Mouse (Mus musculus) CH12.LX (cell line): ENCODE data around the gene Cacfd1.

Experiments
- CHD1 ChIP-seq: IDR thresholded peaks from 2 replicates; pipeline ENCODE4 v1.6.1; 2012; ENCODE audit warnings: low read depth, low read length, improper control_type of control experiment, inconsistent platforms
- CTCF ChIP-seq, 2 experiments: IDR thresholded peaks in 1 of 2; conservative IDR thresholded peaks in 1 of 2; 2 replicates each; pipeline ENCODE4 v1.5.1; 2011 to 2012; ENCODE audit warnings: low read depth in 2 of 2, low read length in 2 of 2, improper control_type of control experiment in 1 of 2, inconsistent platforms in 1 of 2, mild to moderate bottlenecking in 1 of 2, moderate library complexity in 1 of 2
- EP300 ChIP-seq: IDR thresholded peaks from 2 replicates; pipeline ENCODE4 v1.6.1; 2011; ENCODE audit warnings: low read length, improper control_type of control experiment
- GABPA ChIP-seq: IDR thresholded peaks from 2 replicates; pipeline ENCODE4 v1.6.1; 2012; ENCODE audit warnings: low read depth, low read length, improper control_type of control experiment, inconsistent platforms; ENCODE audit not compliant: insufficient replicate concordance
- IRF4 ChIP-seq: IDR thresholded peaks from 2 replicates; pipeline ENCODE4 v1.6.1; 2014; ENCODE audit warnings: low read depth, mild to moderate bottlenecking, inconsistent platforms, low read length, improper control_type of control experiment
- KAT2A ChIP-seq: IDR thresholded peaks from 2 replicates; pipeline ENCODE4 v1.6.1; 2012; ENCODE audit warnings: low read length, improper control_type of control experiment, inconsistent platforms; ENCODE audit not compliant: insufficient replicate concordance
- MAZ ChIP-seq: IDR thresholded peaks from 2 replicates; pipeline ENCODE4 v1.6.1; 2012; ENCODE audit warnings: low read depth, mild to moderate bottlenecking, inconsistent platforms, low read length, improper control_type of control experiment, moderate library complexity
- POLR2A ChIP-seq: IDR thresholded peaks from 2 replicates; pipeline ENCODE4 v1.6.1; 2011; ENCODE audit warnings: low read depth, mild to moderate bottlenecking, improper control_type of control experiment, low read length
- POLR2AphosphoS2 ChIP-seq: IDR thresholded peaks from 2 replicates; pipeline ENCODE4 v1.6.1; 2011; ENCODE audit warnings: low read depth, low read length, improper control_type of control experiment
- SIN3A ChIP-seq: IDR thresholded peaks from 2 replicates; pipeline ENCODE4 v1.6.1; 2012; ENCODE audit warnings: low read length, improper control_type of control experiment, inconsistent platforms
- TCF12 ChIP-seq: IDR thresholded peaks from 2 replicates; pipeline ENCODE4 v1.6.1; 2014; ENCODE audit warnings: low read depth, mild to moderate bottlenecking, inconsistent platforms, low read length, improper control_type of control experiment
- UBTF ChIP-seq: IDR thresholded peaks from 2 replicates; pipeline ENCODE4 v1.6.1; 2012; ENCODE audit warnings: low read depth, mild to moderate bottlenecking, inconsistent platforms, low read length, improper control_type of control experiment, moderate library complexity
- USF2 ChIP-seq: conservative IDR thresholded peaks from 2 replicates; pipeline ENCODE4 v1.6.1; 2011; ENCODE audit warnings: low read depth, low read length, improper control_type of control experiment

DNA sequence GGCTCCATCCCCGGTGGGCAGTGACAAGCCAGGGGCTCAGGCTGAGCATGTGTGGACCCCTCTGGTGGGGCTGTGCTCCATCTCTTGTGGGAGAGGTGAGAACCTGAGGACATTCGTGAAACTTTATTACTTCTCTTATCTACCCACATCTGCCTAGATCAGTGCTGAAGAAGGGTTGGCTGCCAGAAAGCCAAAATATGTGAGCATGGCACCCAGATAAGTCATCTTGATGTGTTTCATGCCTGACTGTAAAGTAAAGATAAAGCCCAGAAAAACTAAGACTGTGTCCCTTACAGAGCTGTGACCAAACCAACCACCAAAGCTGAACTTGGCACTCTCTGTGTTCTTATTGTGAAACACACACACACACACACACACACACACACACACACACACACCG is 15.8 kb upstream of the Cacfd1 start:
- TF ChIP-seq SIN3A: no peak
- no peak for TF ChIP-seq CHD1
- no peak for TF ChIP-seq POLR2A
- no peak for TF ChIP-seq UBTF
- no peak for TF ChIP-seq CTCF (conservative IDR thresholded peaks at IDR 0.05 in 1 of 2, IDR thresholded peaks at IDR 0.05 in 1 of 2; ENCODE audit: low read depth in 2 of 2, low read length in 2 of 2)
- TF ChIP-seq TCF12: no peak
- TF ChIP-seq IRF4: no peak
- no peak for TF ChIP-seq EP300
- no peak for TF ChIP-seq MAZ
- TF ChIP-seq USF2: no peak
- TF ChIP-seq POLR2AphosphoS2: no peak
- TF ChIP-seq KAT2A: no peak
- TF ChIP-seq GABPA: no peak
